Mouse (Mus musculus) heart, embryonic 13.5 days (tissue): Measurements from ENCODE around the gene Plekhm3. TPM values are rescaled to one million over a fixed set of nuclear protein-coding genes. Genes with fewer than 3 reads are reported as not detected.

Experiments
- ATAC-seq: fragments of 200-750 bp; cut with Nextera tagmentation; 2 replicates; pipeline ENCODE4 v1.8.0; 2017; ENCODE audit warnings: moderate TSS enrichment; ENCODE audit not compliant: insufficient number of reproducible peaks, low FRiP score, low TSS enrichment; ENCODE audit errors: extremely low read depth
- H3K27ac ChIP-seq: fragments of 300-500 bp; sonication (generic); replicated peaks from 2 replicates; pipeline ENCODE4 v1.5.1; 2015; ENCODE audit warnings: moderate library complexity, mild to moderate bottlenecking, inconsistent platforms
- H3K27me3 ChIP-seq: fragments of 300-500 bp; sonication (generic); replicated peaks from 2 replicates; pipeline ENCODE4 v1.6.1; 2015; ENCODE audit warnings: mild to moderate bottlenecking, inconsistent platforms
- H3K36me3 ChIP-seq: fragments of 300-500 bp; sonication (generic); 2 replicates; pipeline ENCODE4 v1.6.1; 2015; ENCODE audit warnings: mild to moderate bottlenecking, inconsistent platforms
- H3K4me1 ChIP-seq: fragments of 300-500 bp; sonication (generic); 2 replicates; pipeline ENCODE4 v1.6.1; 2015; ENCODE audit warnings: inconsistent platforms
- H3K4me2 ChIP-seq: fragments of 300-500 bp; sonication (generic); 2 replicates; pipeline ENCODE4 v1.6.1; 2015; ENCODE audit warnings: inconsistent platforms, mild to moderate bottlenecking, moderate library complexity
- H3K4me3 ChIP-seq: fragments of 300-500 bp; sonication (generic); 2 replicates; pipeline ENCODE4 v1.5.1; 2015; ENCODE audit warnings: moderate library complexity, mild to moderate bottlenecking, inconsistent platforms
- H3K9ac ChIP-seq: fragments of 300-500 bp; sonication (generic); 2 replicates; pipeline ENCODE4 v1.6.1; 2015; ENCODE audit warnings: inconsistent platforms, mild to moderate bottlenecking, moderate library complexity
- H3K9me3 ChIP-seq: fragments of 300-500 bp; sonication (generic); 2 replicates; pipeline ENCODE4 v1.6.1; 2016; ENCODE audit warnings: inconsistent platforms
- WGBS: fragments of 180-500 bp; shearing (Covaris S2); methylation state at CpG from one replicate; pipeline ENCODE4 v1.1.7; 2015; ENCODE audit warnings: mixed read lengths; 5-methylcytosine and 5-hydroxymethylcytosine counted together
- polyA plus RNA-seq: library from polyadenylated mRNA; unstranded; fragments of >200 nt; fragmentation: Nextera tagmentation; extraction: Ambion mirVana; gene quantifications from 2 replicates; pipeline ENCODE4 v1.2.1, GENCODE M21; 2015

Gene Plekhm3
- polyA plus RNA-seq, 1 experiment from 2014 or later = 6.9 TPM

DNA sequence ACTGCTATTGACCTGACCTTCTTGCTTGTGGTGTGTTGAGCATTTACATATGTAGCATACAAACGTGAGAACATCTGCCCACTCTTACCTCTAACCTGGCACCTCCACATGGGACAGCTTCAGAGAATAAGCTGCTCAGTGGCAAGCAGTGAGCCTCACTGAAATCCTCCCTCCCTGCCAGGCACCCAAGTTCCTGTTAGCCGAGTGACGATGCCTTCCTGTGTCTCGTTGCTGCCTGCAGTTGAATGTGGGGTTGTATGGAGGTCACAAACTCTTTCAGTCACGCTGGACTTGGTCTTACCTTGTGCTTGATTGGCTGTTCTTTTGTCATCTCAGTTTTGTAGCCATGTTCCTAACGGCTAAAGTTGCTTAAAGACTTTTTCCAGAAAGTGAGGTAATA lies 133.1 kb downstream of the Plekhm3 start:
- no peak overlapping the region for H3K27ac ChIP-seq
- H3K4me2 ChIP-seq = no peak overlapping the region
- WGBS = 53% methylated on average over 6 of the region's 6 CpGs
- no peak for ATAC-seq
- no peaks in the 10 kb centered on the region for H3K27me3 ChIP-seq
- H3K9ac ChIP-seq = no peak overlapping the region
- no peak overlapping the region for H3K4me3 ChIP-seq
- 0 out of 2 replicates have a peak, but pooled peaks cover 2% of the 10 kb centered on the region for H3K4me1 ChIP-seq
- H3K36me3 ChIP-seq = no peaks in the 10 kb centered on the region
- no peaks in the 10 kb centered on the region for H3K9me3 ChIP-seq

DNA sequence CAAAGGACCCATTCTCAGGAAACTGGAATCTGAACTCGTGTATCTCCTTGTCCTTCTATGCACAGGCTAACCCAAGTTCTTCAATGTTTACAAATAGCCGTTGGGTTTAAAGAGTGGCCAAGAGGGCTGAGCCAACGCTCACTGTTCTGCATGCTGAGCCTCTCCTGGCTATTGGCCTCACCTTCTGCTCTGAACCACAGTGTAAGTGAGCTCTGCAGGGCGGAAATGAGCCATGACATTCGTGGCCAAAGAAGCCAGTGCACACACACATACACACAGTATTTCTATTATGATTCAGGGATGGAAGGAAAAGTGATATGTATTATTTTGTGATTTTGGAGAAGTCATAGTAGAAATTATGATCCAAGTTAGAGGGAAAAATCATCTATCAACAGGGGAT lies 138.9 kb downstream of the Plekhm3 start:
- Histone ChIP-seq H3K27me3 (no peaks in the 10 kb centered on the region), H3K4me3 (no peak overlapping the region), H3K9me3 (no peaks in the 10 kb centered on the region), H3K4me2 (no peak overlapping the region), H3K4me1 (peaks cover 14% of the 10 kb centered on the region), H3K27ac (no peak overlapping the region), H3K9ac (no peak overlapping the region), H3K36me3 (no peaks in the 10 kb centered on the region)
- no peak for ATAC-seq
- WGBS = 76% methylated on average over 5 of the region's 5 CpGs

DNA sequence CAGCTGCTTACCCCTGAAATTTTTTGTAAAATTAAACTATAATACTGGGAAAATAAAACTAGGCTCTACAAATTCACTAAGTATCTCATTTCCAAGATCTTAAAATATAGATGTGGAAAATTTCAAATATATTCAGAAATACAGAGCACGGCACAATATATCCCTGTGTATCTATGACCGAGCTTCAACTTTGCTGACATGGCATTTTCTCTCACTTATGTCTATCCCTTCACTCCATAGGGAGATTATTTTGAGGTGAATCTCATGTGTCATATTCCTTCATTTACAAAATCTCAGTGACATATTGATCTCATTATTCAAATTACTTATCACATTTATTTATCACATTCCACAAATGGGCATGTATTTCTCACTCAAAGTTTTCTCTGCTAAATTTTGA lies 143.4 kb downstream of the Plekhm3 start:
- Histone ChIP-seq H3K27ac (no peak overlapping the region), H3K4me2 (no peak overlapping the region)
- no peak for ATAC-seq

DNA sequence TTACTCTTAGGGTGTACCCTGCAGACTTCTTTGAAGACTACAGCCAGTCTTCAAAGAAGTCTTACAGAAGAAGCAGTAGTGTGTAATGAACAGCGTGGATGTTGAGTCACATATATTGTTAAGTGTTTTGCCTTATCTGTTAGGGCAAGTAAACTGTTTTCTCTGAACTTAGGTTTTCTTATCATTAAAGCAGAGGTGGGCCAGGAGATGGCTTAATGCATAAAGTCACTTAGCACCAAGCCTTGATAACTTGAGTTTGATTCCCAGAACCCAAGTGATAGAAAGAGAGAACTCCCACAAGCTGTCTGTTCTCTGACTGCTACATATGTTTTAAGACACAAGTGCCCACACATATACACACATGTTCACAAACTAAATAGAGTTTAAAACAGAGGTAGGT lies 144.7 kb downstream of the Plekhm3 start:
- Histone ChIP-seq H3K27me3 (no peaks in the 10 kb centered on the region), H3K4me2 (no peak overlapping the region), H3K9me3 (no peaks in the 10 kb centered on the region), H3K36me3 (no peaks in the 10 kb centered on the region), H3K4me3 (no peak overlapping the region), H3K4me1 (peaks cover 33% of the 10 kb centered on the region), H3K9ac (no peak overlapping the region), H3K27ac (no peak overlapping the region)
- ATAC-seq = no peak
- WGBS = 77% methylated on average over 1 of the region's 1 CpGs

More for the DNA sequence above, 143.4 kb downstream of the Plekhm3 start:
- Histone ChIP-seq H3K9ac (no peak overlapping the region), H3K36me3 (no peaks in the 10 kb centered on the region), H3K4me1 (peaks cover 33% of the 10 kb centered on the region), H3K4me3 (no peak overlapping the region), H3K9me3 (no peaks in the 10 kb centered on the region), H3K27me3 (no peaks in the 10 kb centered on the region)
- WGBS = 97% methylated on average over 2 of the region's 2 CpGs

DNA sequence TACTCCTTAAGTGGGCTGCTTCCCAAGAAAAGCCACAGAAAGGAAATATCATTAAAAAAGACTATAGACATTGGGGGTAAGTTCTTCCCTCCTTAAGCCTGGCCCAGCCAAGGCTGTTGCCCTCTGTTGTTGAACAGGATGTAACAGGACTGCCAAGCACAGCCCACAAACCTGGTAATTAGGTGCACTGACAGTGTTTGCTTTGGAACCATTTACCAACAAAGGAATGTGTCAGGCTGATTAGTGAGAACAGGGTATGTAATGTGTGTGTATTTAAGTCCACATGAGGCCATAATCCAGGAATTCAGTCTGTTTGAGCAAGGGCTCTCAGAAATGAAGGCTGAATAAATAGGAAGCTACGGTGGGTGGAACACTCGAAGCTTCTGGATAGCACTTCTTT lies 147.5 kb downstream of the Plekhm3 start:
- Histone ChIP-seq H3K27ac (peak overlapping the region; percentile 66), H3K27me3 (no peaks in the 10 kb centered on the region), H3K4me3 (no peak overlapping the region), H3K4me1 (peaks cover 27% of the 10 kb centered on the region), H3K4me2 (no peak overlapping the region), H3K9me3 (no peaks in the 10 kb centered on the region), H3K9ac (no peak overlapping the region), H3K36me3 (no peaks in the 10 kb centered on the region)
- peak; percentile 68; the same call in 1 of the 2 replicates for ATAC-seq
- 36% methylated on average over 2 of the region's 2 CpGs for WGBS

DNA sequence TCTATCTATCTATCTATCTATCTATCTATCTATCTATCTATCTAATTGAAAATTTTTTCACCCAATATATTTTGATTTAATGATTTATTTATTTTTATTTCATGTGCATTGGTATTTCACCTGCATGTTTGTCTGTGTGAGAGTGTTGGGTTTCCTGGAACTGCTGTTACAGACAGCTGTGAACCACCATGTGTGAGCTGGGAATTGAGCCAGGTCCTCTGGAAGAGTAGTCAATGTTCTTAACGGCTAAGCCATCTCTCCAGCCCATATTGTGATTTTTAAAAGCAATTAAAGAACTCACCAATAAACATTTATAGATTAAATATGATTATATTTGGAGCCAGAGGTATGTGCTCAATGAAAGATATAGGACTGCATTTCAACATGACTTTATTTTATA lies 148.9 kb downstream of the Plekhm3 start:
- Histone ChIP-seq H3K27ac (no peak overlapping the region), H3K4me2 (no peak overlapping the region), H3K36me3 (no peaks in the 10 kb centered on the region), H3K9ac (no peak overlapping the region), H3K9me3 (no peaks in the 10 kb centered on the region), H3K4me3 (no peak overlapping the region), H3K27me3 (no peaks in the 10 kb centered on the region), H3K4me1 (peaks cover 28% of the 10 kb centered on the region)
- no peak for ATAC-seq
- 39% methylated on average over 1 of the region's 1 CpGs for WGBS

DNA sequence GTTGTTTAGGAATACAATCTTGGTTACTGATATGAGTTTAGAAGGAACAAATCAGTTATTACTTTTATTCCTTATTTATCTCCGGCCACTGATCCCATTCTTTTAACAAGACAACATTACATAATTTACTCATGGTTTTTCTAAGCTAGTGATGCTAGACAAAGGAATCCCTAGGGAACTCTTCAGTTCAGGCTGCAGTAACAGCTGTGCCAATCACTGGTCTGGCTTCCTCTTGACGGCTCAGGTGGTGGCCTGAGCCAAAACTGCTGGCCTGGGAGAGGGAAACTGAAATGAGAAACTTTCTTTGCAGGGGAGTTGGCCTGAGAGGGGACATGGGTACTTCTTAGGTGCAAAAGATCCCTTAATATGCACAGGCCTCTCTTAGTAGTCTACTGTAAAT lies 151.4 kb downstream of the Plekhm3 start:
- no peak overlapping the region for H3K9ac ChIP-seq
- H3K36me3 ChIP-seq = no peaks in the 10 kb centered on the region
- H3K27ac ChIP-seq = no peak overlapping the region
- H3K4me2 ChIP-seq = no peak overlapping the region
- H3K9me3 ChIP-seq = no peaks in the 10 kb centered on the region
- 49% methylated on average over 2 of the region's 2 CpGs for WGBS
- ATAC-seq = no peak
- peaks cover 35% of the 10 kb centered on the region for H3K4me1 ChIP-seq
- H3K4me3 ChIP-seq = no peak overlapping the region
- H3K27me3 ChIP-seq = no peaks in the 10 kb centered on the region

DNA sequence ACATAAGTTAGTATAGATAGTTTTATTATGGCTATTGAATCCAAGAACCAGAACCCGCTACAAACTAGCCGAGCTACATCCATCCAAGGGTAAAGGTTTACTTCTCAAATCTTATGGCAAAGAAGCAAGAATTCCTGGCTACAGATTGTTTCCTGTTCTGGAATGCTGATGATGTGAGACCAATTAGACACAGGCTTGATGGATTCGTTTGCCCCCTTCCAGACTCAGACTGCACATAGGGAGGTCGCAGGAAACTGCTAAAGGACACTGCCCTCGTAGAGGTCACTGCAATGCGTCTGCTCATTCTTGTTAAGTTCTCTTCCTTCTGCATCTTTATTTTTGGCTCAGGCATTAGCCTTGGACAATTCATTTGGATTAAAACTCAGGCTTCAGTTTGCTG lies 154.0 kb downstream of the Plekhm3 start:
- no peak overlapping the region for H3K4me3 ChIP-seq
- H3K27ac ChIP-seq = peak overlapping the region; percentile 50
- no peaks in the 10 kb centered on the region for H3K36me3 ChIP-seq
- WGBS = 39% methylated on average over 6 of the region's 6 CpGs
- H3K4me2 ChIP-seq = no peak overlapping the region
- no peaks in the 10 kb centered on the region for H3K27me3 ChIP-seq
- H3K9me3 ChIP-seq = no peaks in the 10 kb centered on the region
- 0 out of 2 replicates have a peak overlapping the region, but pooled peaks have one; percentile 30 for H3K9ac ChIP-seq
- peaks cover 17% of the 10 kb centered on the region for H3K4me1 ChIP-seq
- no peak for ATAC-seq

DNA sequence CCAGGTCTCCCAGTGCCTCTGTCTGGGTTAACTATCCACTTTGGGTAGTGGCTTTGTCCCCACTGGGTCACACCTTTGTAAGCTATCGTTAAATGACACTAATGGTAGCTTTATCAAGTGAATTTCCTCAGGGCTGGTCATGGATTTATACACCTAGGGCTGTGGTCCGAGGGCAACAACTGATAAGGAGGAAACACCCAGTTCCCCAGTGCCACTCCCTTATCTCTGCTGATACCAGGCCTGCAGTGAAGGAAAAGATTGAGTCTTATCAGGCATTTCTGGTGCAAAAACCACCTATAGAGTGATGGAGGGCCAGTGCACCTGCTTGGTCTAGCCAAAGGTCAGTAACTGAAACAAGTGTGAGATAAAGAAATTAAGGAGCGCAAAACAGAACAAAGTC lies 159.0 kb downstream of the Plekhm3 start:
- no peak overlapping the region for H3K9ac ChIP-seq
- no peak for ATAC-seq
- H3K9me3 ChIP-seq = no peaks in the 10 kb centered on the region
- no peaks in the 10 kb centered on the region for H3K27me3 ChIP-seq
- peaks cover 11% of the 10 kb centered on the region for H3K36me3 ChIP-seq
- H3K4me3 ChIP-seq = no peak overlapping the region
- H3K27ac ChIP-seq = no peak overlapping the region
- 55% methylated on average over 3 of the region's 3 CpGs for WGBS
- H3K4me1 ChIP-seq = peaks cover 30% of the 10 kb centered on the region
- no peak overlapping the region for H3K4me2 ChIP-seq

DNA sequence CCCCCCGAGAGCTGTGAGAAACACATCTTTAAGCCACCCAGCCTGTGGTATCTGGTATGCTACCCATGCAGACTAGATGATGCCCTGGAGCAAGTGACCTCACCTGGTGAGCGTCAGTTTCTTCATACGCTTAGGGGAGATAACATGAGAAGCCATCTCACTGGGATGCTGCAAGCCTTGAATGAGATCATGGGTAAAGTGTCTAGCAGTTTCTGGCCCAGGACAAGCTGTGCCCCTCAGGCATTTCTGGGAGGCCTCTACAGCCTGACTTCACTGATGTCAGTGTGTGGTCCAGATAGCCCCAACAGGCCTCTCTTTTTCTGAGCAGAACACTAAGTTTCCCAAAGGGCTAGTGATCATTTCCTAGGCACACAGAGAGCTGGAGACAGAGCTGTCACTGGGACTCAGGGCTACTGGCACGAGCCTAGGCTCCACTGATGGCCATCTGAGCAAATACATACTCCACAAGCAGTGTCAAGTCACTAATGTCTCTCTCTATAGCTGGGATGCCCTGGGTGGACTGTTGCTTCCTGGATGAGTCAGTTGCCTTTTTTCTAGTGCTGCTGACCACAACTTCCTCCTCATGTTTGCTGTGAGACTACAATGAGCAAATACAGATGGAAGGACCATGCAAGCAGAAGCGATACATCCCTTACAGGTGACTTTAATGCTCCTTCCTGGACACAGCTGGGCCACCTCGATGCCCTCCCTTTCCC lies 159.6 kb downstream of the Plekhm3 start:
- 72% methylated on average over 6 of the region's 6 CpGs for WGBS
- peaks cover 11% of the 10 kb centered on the region for H3K36me3 ChIP-seq

DNA sequence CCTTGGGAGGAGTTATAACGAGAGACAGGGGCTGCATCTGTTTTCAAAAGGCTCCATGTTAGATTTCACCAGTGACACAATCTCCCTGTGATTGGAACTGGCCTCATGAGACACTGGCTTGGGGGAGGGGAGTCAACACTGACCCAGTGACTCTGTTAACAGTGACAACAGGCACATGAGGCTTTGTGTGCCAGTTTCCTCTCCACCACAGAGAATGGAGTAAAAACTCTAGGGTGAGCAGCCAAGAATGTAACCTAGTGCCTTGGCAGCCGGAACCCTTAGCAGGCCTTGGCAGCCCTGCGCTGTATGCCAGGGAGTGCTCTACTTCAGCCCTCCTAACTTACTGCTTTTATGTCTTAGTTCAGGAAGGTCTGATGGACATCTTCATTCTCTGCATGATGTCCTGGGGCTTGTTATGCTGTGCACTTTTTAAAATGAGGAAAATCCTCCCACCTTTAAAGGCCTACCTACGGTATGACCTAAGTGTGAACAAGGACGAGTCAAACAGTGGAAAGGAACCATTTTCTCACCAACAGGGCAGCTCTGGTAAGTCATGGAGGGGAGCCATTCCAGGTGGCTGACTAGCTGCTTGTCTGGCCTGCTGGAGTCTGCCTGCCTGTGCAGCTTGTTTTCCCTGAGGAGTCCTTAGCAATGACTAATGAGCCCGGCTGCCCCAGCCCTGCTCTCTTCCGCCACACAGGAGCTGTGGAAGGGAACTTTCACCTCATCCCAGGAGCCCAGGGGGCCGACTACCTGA lies 161.2 kb downstream of the Plekhm3 start:
- Histone ChIP-seq H3K4me2 (no peak overlapping the region), H3K27ac (no peak overlapping the region), H3K27me3 (no peaks in the 10 kb centered on the region), H3K9ac (no peak overlapping the region), H3K9me3 (no peaks in the 10 kb centered on the region), H3K4me1 (peaks cover 47% of the 10 kb centered on the region), H3K4me3 (no peak overlapping the region), H3K36me3 (peaks cover 11% of the 10 kb centered on the region)
- no peak for ATAC-seq
- 71% methylated on average over 8 of the region's 8 CpGs for WGBS

More for the DNA sequence above, 159.6 kb downstream of the Plekhm3 start:
- no peaks in the 10 kb centered on the region for H3K27me3 ChIP-seq
- ATAC-seq = no peak
- no peak overlapping the region for H3K27ac ChIP-seq
- H3K4me3 ChIP-seq = no peak overlapping the region
- no peak overlapping the region for H3K9ac ChIP-seq
- H3K9me3 ChIP-seq = no peaks in the 10 kb centered on the region
- H3K4me1 ChIP-seq = peaks cover 31% of the 10 kb centered on the region
- no peak overlapping the region for H3K4me2 ChIP-seq

DNA sequence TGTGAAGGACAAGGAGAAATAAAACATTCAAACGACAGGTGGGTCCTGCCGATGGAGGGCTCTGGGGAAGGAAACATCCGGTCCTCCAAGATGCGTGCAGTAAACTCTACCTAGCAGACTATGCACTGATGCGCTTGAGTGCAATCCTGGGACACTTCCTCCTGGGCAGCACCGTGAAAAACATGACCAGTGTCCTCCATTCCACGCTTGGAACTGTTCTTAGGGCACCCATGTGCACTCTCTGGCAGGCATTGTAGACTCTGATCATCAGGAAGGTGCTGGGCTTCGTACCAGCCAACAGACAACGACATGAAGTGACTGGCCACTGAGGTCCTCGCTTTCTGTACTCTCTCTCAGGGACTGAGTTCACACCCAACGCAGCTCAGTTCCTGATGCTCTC lies 162.5 kb downstream of the Plekhm3 start:
- no peak overlapping the region for H3K4me2 ChIP-seq
- no peaks in the 10 kb centered on the region for H3K27me3 ChIP-seq
- 89% methylated on average over 11 of the region's 11 CpGs for WGBS
- no peak overlapping the region for H3K27ac ChIP-seq
- no peak overlapping the region for H3K4me3 ChIP-seq
- H3K9me3 ChIP-seq = no peaks in the 10 kb centered on the region
- peaks cover 54% of the 10 kb centered on the region for H3K4me1 ChIP-seq
- ATAC-seq = no peak
- H3K36me3 ChIP-seq = peaks cover 11% of the 10 kb centered on the region
- no peak overlapping the region for H3K9ac ChIP-seq
